25 mouse cellular contexts compared by ENCODE assay signal in the genomic region with DNA sequence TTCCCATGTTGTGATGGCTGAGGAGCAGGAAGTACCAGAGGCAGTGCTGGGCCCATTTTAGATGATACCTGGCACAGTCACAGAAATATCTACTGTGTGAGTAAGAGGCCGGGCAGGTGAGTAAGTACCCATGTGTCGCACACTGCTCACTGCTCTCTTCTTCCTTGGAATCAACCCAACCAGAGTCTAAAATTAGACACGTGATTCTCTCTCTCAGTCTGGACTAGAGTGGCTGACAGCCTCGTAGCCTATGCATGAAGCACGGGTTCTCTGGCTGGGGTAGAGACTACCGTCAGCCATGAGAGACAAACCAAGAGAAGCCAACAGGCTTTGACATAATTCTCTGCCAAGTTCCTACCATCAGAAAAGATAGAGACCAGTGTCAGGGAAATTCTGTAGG. TPM values are rescaled to one million over a fixed set of nuclear protein-coding genes. Genes with fewer than 3 reads are reported as not detected.
A peak's percentile ranks its signal among the peaks of the same experiment; 100 is the strongest.
DNase-seq lines count a peak whose midpoint lies in the region; ATAC-seq and TF ChIP-seq lines count a peak whose summit lies in the region.
"Had no signal": no experiment of that assay in that cellular context is flagged by ENCODE, and none has a peak within 500 bp of the region (broad histone marks: within the 10 kb centered on the region; RNA-seq: fewer than 3 reads in every experiment).

No protein-coding gene starts in this region.

- DNase-seq in gastrocnemius, adult 2 months = no peak
- no peak for DNase-seq in gastrocnemius, postnatal 4 days (ENCODE audit: low spot score in 2 of 2)
- DNase-seq in heart, adult 8-10 months (ENCODE audit: low spot score) = no peak
- no peak for DNase-seq in kidney, adult 9 months
- no peak for DNase-seq in left cerebral cortex, adult 2 months (ENCODE audit: extremely low spot score in 1 of 2, low spot score in 2 of 2)
- DNase-seq: adrenal gland, adult 2 months; adrenal gland, postnatal 25 days; cerebellum, adult 11 months; cerebellum, adult 8-10 months; cerebellum, postnatal 14 days; embryo, embryonic 11 days; gastrocnemius, postnatal 36 days; heart, adult 18-20 months; heart, postnatal 36 days had no signal

- H3K9ac ChIP-seq in heart, embryonic 15.5 days = no peak overlapping the region
- H3K9ac ChIP-seq in kidney, embryonic 16.5 days (replicated peaks; ENCODE audit: low read length) = no peak overlapping the region
- H3K9ac ChIP-seq: embryonic facial prominence, embryonic 15.5 days; hindbrain, embryonic 12.5 days had no signal

- H3K27ac ChIP-seq in gastrocnemius, adult 2 months = peak overlapping the region; percentile 70
- H3K27ac ChIP-seq in heart, embryonic 15.5 days = peak overlapping the region; percentile 64
- peak overlapping the region; percentile 30; the same call in 1 of the 2 replicates for H3K27ac ChIP-seq in kidney, embryonic 16.5 days (ENCODE audit: low read length)
- H3K27ac ChIP-seq in left cerebral cortex, adult 2 months = no peak overlapping the region
- H3K27ac ChIP-seq: embryonic facial prominence, embryonic 15.5 days; forebrain, embryonic 10.5 days; hindbrain, embryonic 12.5 days had no signal

- WGBS in heart, embryonic 15.5 days = 53% methylated on average over 6 of the region's 6 CpGs
- 95% methylated on average over 6 of the region's 6 CpGs for WGBS in kidney, embryonic 16.5 days

- no peaks in the 10 kb centered on the region for H3K27me3 ChIP-seq in heart, embryonic 15.5 days
- H3K27me3 ChIP-seq in kidney, embryonic 16.5 days (ENCODE audit: insufficient read depth, low read length) = no peaks in the 10 kb centered on the region
- H3K27me3 ChIP-seq: CH12.LX; embryonic facial prominence, embryonic 15.5 days; hindbrain, embryonic 12.5 days had no signal

- H3K4me2 ChIP-seq in heart, embryonic 15.5 days = no peak overlapping the region
- no peak overlapping the region for H3K4me2 ChIP-seq in kidney, embryonic 16.5 days (replicated peaks; ENCODE audit: low read depth, low read length)
- H3K4me2 ChIP-seq: embryonic facial prominence, embryonic 15.5 days; hindbrain, embryonic 12.5 days had no signal

- no peak overlapping the region for H3K4me3 ChIP-seq in gastrocnemius, adult 2 months
- no peak overlapping the region for H3K4me3 ChIP-seq in heart, embryonic 15.5 days
- no peak overlapping the region for H3K4me3 ChIP-seq in kidney, embryonic 16.5 days (ENCODE audit: low read length)
- H3K4me3 ChIP-seq in left cerebral cortex, adult 2 months = no peak overlapping the region
- H3K4me3 ChIP-seq: embryonic facial prominence, embryonic 15.5 days; erythroblast, embryonic 14.5 days; forebrain, embryonic 10.5 days; hindbrain, embryonic 12.5 days had no signal

- intact Hi-C loops in gastrocnemius, adult 2 months (cut with DNase I) = loop anchor here (5.0 kb wide), 1 partner anchor 34 kb away; a partner anchor contains a TSS
- intact Hi-C loops in left cerebral cortex, adult 2 months (cut with DNase I) = no loop called here

- TF ChIP-seq CTCF in gastrocnemius, adult 2 months (IDR thresholded peaks at IDR 0.05) = no peak
- TF ChIP-seq CTCF in left cerebral cortex, adult 2 months (IDR thresholded peaks at IDR 0.05) = no peak

- no peaks in the 10 kb centered on the region for H3K9me3 ChIP-seq in heart, embryonic 15.5 days (replicated peaks)
- no peaks in the 10 kb centered on the region for H3K9me3 ChIP-seq in kidney, embryonic 16.5 days (ENCODE audit: low read length)
- H3K9me3 ChIP-seq: embryonic facial prominence, embryonic 15.5 days; forebrain, embryonic 10.5 days; hindbrain, embryonic 12.5 days had no signal

- peaks cover 11% of the 10 kb centered on the region; the same call in 1 of the 2 replicates for H3K36me3 ChIP-seq in heart, embryonic 15.5 days
- peaks cover 20% of the 10 kb centered on the region for H3K36me3 ChIP-seq in kidney, embryonic 16.5 days (ENCODE audit: insufficient read depth, low read length)

- ATAC-seq in heart, embryonic 15.5 days (replicated peaks; ENCODE audit: insufficient number of reproducible peaks, insufficient read depth, low FRiP score, low read depth) = peak; percentile 58; the same call in 1 of the 2 replicates
- ATAC-seq in kidney, embryonic 16.5 days (ENCODE audit: low FRiP score, low TSS enrichment) = no peak
- ATAC-seq: forebrain, embryonic 14.5 days; hindbrain, embryonic 16.5 days; inflammation-experienced regulatory T-cells, adult 6 months; intestine, postnatal 0 days had no signal

- H3K4me1 ChIP-seq in heart, embryonic 15.5 days (replicated peaks) = peaks cover 48% of the 10 kb centered on the region
- H3K4me1 ChIP-seq in kidney, embryonic 16.5 days (ENCODE audit: insufficient read depth, low read length) = peaks cover 12% of the 10 kb centered on the region
- H3K4me1 ChIP-seq: embryonic facial prominence, embryonic 15.5 days; forebrain, embryonic 10.5 days; hindbrain, embryonic 12.5 days had no signal

RNA-seq across cellular contexts. Expression of a gene that starts 14.8 kb away (rescaled TPM):
- 1 to 10 TPM; 6.0 to 8.8 TPM for total RNA-seq in gastrocnemius, adult 2 months (2021)
- 10 to 100 TPM; 11.7 to 12.2 TPM for total RNA-seq in gastrocnemius, postnatal 4 days (2021)
- polyA plus RNA-seq in heart, embryonic 15.5 days (2015; fragmentation: Nextera tagmentation; extraction: Ambion mirVana) = 5.4 and 9.0 TPM in 2 replicates
- 10 to 100 TPM; 11.9 to 20.4 (median 13.3) TPM for total RNA-seq in heart, adult 8-10 months (2022)
- polyA plus RNA-seq in kidney, embryonic 16.5 days (2015; fragmentation: Nextera tagmentation; extraction: Ambion mirVana) = 17.8 and 18.7 TPM in 2 replicates
- 10 to 100 TPM; 10.8 to 14.0 TPM for total RNA-seq in left cerebral cortex, adult 2 months (2021)

RNA-seq across cellular contexts. Expression of a gene that starts 34.1 kb away (rescaled TPM):
- 10 to 100 TPM; 12.3 to 13.7 TPM for total RNA-seq in gastrocnemius, adult 2 months (2021)
- 10 to 100 TPM; 12.0 to 12.8 TPM for total RNA-seq in gastrocnemius, postnatal 4 days (2021)
- 4.8 and 6.1 TPM in 2 replicates for polyA plus RNA-seq in heart, embryonic 15.5 days (2015; fragmentation: Nextera tagmentation; extraction: Ambion mirVana)
- 10 to 100 TPM; 11.0 to 12.5 (median 11.6) TPM for total RNA-seq in heart, adult 8-10 months (2022)
- polyA plus RNA-seq in kidney, embryonic 16.5 days (2015; fragmentation: Nextera tagmentation; extraction: Ambion mirVana) = 9.2 and 10.3 TPM in 2 replicates
- total RNA-seq in left cerebral cortex, adult 2 months (2021) = 10 to 100 TPM; 17.0 to 19.8 TPM
